Mouse (Mus musculus): Measurements from ENCODE around the gene Pnmal1.

The Pnmal1 gene

DNA sequence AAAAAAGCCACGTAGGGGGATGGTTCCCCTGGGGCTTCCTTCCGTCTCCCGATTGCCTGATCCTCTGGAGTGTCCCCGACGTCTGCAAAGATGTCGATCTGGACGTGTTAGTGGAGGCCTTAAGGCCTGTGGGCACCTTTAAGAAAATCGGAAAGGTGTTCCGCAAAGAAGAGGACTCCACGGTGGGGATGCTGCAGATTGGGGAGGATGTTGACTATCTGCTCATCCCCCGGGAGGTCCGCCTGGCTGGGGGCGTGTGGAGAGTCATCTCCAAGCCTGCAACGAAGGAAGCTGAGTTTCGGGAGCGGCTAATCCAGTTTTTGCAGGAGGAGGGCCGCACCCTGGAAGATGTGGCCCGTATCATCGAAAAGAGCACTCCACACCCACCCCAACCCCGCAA is 34.9 kb downstream of the Pnmal1 start:
- DNase-seq (ENCODE audit: low spot score in 2 of 2), result no peak

DNA sequence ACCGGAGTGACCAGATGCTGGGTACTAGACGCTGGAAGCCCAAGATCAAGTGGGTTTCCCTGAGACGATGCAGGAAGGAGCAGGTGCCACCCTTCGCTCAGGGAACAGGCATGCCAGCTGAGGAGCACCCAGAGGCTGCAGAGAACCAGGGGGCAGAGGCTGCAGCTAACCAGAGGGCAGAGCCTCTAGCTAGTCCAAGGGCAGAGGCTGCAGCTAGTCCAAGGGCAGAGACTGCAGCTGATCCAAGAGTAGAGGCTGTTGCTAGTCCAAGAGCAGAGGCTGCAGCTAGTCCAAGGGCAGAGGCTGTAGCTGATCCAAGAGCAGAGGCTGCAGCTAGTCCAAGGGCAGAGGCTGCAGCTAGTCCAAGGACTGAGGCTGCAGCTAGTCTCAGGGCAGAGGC is 35.9 kb downstream of the Pnmal1 start:
- DNase-seq (ENCODE audit: low spot score in 2 of 2), result no peak

DNA sequence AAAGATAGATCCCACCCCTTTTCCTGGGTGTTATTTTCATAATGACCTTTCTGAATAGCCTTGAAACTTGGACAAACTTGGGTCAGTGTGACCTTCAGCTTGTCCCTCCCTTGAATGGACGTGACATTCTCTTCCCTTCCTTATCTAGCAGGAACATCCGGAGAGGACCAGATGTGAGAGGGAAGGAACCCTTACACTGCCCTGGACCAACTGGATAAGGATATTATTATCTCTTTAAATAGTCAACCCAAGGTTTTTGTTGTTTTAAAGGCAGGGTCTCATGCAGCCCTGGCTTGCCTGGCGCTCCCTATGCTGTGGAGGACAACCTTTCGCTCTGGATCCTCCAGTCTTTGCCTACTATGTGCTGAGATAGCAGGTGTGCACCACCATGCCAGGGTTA is 39.8 kb downstream of the Pnmal1 start:
- DNase-seq (ENCODE audit: low spot score in 2 of 2), result no peak

DNA sequence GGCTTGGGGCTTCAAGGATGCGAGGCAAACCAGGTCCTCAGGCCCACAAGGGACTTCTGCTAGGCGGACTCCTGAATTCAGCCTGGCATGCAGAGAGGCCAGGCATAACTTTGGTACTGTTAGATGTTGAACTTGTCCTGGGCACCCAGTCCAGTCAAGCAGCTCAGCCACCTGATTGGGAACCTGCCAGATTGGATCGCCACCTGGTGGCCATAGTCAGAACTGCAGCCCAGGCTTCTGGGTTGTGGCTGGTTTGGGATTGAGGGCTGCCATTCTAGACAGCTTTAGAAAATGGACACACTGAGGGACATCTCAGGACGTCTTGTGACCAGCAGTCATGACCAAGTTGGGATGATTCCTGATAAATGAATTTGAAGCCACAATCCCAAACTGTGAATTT is 40.2 kb downstream of the Pnmal1 start:
- peak; percentile 83 to 88 for DNase-seq (ENCODE audit: low spot score in 2 of 2)

DNA sequence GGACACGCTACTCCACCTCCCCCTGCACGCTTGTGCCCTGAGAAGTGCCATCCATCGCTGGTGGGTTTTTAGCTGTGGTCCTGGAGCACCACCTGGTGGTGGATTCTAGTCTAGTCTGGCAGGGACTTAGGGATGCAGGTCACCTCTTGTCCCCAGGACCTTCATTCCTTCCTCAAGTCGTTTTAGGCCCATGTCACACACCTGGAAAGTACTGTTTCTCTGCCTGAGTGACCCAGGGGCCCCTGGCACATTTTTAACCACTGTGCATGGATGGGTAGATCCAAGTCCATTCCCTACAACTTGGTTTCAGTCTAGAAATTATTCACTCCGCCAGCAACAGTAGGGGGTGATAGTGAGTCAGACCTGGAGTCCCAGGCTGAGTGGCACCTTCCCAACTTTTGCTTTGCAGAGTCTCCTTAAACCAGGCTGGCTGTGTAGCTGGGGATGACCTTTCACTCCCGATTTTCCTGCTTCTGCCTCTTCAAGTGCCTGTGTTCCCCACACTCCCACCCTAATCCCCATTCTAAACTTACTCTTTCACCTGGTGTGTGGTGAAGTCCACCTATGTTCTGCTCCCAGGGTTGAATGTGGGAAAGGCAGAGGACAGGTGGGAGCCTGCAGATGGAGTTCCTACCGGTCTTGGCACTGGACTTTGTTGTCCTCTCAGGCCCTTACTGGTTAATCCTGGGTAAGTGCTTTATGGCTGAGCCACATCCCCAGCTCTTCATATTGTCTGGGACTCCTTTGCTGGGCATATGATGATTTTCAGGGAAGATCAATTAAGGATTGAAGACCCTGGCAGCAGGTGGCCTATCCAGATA is 43.1 kb downstream of the Pnmal1 start:
- peak; percentile 85 to 90 for DNase-seq (ENCODE audit: low spot score in 2 of 2)

DNA sequence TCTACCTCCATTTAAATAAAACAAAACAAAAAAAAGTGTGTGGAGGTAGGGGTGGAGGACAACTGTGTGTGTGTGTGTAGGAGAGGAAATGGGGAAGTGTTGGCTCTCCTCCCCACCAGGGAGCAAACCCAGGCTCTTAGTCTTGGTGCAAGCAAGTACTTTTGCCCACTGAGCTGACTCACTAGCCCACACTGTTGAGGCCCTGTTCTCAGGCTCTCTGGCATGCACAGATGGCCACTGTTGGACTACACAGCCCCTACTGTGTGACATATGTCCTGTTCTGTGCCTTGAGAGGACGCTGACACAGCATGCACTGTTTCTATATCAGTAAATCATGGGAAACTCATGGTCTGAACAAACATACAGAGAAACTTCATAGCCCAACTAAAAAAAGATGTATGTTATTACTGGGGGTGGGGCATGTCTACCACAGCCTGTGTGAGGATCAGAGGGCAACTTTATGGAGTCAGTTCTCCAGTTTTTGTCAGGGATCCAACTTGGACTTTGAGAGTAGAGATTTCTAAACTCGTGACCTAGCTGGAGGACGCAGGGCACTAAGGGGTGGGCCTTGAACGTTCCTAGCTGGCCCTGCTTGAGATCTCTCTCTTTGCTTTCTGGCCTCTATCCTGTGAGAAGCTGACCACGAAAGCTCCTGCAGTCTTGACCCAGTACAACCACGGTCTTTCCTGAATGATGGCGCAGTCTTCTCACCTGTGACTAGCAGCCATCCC is 43.9 kb downstream of the Pnmal1 start:
- no peak for DNase-seq (ENCODE audit: low spot score in 2 of 2)

DNA sequence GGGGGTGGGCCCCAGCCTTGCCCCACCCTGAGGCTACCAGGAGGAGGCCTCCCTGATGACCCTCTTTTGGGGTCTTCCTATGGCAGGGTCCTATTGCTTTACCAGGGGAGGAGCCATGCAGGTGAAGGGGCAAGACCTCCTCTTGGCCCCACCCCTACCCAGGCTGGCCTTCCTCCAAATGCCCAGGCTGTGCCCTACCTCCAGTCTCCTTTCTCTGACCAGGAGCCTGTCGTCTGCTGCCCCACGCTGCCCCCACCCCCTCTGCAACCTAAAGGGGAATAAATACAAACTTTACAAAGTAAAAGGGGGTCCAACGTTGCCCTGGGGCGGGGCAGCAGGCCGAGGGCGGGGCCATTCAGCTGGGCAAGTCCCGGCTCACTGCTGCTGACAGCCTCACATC is 45.2 kb downstream of the Pnmal1 start:
- DNase-seq (ENCODE audit: low spot score in 2 of 2), result no peak

DNA sequence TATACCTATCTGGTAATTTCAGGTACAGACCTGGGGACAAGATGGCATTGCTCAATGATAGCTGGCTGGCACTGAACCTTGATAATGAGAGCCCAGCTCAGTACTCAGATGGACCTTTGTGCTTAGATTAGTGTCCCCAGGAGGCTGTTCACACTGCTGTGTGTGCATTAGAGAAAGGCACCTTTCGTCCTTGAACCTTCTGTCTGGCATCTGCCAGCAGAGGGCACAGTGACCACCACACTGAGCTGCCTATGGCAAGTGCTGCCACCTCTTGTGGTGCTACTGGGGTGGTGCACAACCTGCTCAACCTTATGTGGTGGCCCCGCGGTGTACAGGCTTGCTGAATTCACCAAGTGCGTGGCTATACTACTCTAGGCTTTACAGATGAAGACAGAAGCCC is 47.8 kb downstream of the Pnmal1 start:
- DNase-seq (ENCODE audit: low spot score in 2 of 2), result no peak

DNA sequence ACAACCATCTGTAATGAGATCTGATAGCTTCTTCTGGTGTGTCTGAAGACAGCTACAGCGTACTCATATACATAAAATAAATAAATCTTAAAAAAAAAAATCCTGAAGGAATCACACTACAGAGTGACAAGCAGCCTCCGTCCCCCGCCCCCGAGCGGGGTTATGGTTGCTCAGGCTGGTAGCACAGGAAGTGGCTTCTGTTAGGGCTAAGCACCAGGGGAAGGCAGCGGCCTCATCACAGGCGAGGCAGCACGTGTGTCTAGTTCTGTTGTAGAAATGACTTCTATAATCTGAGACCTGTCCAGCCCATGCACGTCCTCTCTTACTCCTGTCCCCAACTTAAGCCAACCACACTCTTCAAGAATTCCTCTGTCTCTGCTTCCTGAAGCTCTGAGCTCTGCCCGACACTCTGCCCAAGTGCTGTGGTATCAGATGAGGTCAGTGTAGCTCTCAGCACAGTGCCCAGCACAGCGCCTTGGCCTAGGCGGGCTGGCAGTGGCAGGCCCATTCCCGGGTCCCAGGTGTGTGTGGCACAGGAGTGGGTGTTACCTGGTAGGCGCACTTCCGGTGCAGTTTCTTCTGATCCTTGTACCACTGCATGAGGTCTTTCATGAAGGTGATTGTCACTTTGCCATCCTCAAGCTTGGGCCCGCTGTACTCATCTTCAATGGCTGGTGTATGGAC is 50.0 kb downstream of the Pnmal1 start:
- DNase-seq (ENCODE audit: low spot score in 2 of 2), result no peak

DNA sequence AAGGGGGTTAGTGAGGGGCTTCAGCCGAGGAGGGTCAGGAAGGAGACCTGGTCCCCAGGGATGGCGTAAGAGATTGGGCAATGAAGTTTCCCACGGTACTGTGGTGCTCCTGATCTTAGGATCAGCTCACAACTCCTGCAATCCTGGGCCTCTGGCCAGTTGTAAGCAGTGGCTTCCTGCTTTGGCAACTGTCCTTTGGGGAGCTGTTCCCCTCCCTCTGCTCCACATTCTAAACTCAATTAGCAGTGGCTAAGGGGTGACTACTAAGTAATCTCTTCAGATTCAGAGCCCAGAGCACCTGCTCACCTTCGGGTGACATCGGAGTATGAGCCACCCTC is 50.5 kb downstream of the Pnmal1 start:
- DNase-seq (ENCODE audit: low spot score in 2 of 2), result no peak

DNA sequence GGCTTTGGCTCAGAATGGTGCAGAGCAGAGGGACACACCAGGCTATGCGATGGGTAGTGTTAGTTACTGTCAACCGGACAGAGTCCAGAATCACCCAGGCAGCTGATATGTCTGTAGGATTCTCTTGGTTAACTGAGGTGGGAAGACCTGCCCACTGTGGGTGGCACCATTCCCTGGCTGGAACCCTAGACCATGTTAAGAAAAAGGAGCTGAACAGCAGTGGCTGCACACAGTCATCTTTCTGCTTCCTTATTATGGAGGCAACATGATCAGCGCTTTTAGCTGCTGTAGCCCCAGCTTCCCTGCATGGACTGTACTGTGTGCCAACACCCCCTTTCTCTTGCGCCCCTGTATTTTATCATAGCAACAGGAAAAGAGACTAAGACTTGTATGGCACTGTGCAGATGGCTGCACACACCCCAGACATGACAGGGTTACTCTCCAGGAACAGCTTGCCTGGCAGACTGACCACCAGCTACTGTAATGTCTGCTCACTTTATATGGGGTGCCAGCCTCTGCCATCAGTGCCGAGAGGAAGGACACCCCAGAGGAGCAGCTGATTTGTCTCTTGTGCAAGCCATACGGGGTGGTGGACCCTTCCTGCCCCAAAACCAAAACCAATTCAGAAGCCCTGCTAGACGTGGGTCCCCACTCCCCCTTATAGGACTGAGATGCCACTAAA is 52.6 kb downstream of the Pnmal1 start:
- no peak for DNase-seq (ENCODE audit: low spot score in 2 of 2)
